Mouse (Mus musculus) adrenal gland, postnatal 14 days (tissue): ENCODE results near the gene Wipi2. TPM values are rescaled to one million over a fixed set of nuclear protein-coding genes. Genes with fewer than 3 reads are reported as not detected.

Experiments
- DNase-seq: peaks from one replicate; pipeline ENCODE4 v3.0.0; 2021; ENCODE audit warnings: mixed read lengths
- total RNA-seq: library from RNA; stranded (reverse); gene quantifications from 2 replicates; pipeline ENCODE4 v1.2.3, GENCODE M21; 2021

Wipi2 gene
- total RNA-seq, 1 experiment from 2014 or later = 98.5 TPM

DNA sequence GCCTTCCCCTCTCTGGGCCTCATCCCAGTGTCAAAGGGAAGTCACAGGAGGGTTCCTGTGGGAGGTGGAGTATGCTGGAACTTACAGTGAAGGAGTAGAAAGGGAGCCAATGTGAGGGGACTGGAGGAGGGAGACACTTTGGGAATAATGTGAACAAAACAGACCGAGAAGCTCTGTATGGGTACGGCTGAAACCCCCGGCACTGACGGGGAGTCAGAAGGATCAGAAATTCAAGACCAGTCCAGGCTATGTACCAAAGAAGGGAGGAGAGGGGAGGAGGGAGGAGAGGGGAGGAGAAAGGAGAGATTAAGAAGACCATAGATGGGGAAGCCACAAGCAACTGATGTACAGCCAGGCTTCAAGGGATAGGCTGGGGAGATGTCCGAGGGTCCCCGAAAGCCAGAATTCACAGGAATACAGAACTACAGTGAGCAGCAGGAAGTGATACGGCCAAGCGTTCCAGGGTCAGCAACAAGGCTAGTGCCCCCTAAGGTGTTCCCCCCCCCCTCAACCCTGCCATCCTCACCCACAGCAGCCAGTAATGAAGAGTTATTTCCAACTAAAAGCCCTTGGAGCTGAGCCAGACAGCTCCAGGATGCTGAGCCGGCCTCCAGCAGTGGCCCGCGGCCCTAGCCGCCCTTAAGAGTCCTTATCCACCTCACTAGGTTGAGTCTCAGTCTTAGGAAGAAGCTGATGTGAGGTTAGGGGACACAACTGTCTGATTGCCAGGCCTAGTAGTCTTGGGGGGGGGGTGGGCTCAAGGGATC, 65.7 kb downstream of the Wipi2 start:
- no peak for DNase-seq

DNA sequence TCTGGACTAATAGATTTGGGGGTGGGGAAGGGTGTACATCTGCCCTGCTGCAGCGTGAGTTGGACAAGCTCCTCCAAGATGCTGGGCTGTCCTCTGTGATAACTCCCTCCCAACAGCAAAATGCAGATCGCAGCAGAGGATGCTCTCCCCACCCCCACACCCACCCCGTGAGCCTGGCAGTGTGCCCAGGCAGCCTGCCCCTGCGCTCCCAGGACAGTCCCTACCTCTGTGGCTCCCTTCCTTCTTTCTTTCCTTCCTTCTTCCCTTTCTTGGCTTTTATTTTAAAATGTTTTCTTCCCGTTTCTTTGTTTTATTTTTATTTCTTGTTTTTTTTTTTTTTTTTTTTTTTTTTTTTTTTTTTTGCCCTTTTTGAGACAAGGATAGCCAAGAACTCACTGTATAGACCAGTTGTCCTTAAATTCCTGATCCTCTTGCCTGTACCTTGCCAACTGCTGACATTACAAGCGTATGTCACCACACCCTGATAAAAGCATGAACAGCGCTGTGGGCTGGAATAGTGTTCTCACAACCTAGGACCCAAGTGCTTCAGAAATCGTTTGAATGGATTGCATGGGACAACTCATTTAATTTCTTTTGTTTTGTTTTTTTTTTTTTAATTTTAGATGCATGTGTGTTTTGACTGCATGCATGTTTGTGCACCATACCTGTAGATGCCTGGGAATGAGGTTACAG, 66.4 kb downstream of the Wipi2 start:
- no peak for DNase-seq

DNA sequence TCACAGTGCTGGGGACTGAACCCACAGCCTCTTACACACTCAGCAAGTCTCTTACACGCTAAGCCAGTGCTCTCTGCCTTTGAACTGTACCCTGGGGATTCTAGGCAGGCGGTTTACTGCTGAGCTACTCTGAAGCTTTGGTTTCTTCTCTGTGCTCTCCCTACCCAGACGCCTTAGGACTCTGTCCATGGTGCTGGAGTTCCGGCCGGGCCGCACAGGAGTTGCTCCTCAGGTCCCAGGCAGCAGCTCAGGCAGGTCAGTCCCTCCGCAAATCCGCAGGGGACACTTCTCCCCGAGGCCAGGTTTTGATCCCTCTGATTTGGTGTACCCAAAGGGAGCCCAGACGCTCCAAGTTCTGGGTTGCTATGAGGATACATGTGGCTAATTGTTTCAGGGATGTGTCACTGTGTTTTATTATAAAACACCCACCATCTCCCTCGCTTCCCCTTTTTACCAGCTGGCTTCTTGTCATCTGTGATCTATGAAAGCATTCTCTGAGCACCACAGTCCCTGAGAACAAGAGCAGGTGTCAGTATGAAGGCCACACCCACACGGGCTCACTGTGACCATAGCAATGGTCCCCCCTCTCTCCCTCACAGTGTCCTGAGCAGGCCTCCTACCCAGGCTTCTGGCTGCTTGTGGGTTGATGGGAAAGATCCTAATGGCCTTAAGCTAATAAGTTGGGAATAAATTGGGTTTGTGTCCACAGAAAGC, 67.3 kb downstream of the Wipi2 start:
- peak; percentile 86 for DNase-seq

DNA sequence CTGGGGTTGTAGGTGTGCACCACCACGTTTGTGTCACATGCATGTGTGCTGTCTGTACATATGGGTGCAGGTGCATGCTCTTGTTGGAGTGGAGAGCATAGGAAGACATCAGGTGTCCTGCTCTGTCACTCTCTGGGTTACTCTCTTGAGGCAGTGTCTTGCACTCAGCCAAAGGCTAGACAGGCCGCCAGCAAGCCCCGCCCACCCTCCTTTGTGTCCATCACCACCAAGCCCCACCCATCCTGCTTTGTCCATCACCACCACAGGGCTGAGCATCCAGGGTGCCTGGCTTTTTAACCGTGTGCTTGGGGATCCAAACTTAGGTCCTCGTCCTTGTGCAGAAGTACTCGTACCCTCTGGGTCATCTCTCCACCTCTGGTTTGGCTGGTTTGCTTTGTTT, 68.8 kb downstream of the Wipi2 start:
- DNase-seq = peak; percentile 43

DNA sequence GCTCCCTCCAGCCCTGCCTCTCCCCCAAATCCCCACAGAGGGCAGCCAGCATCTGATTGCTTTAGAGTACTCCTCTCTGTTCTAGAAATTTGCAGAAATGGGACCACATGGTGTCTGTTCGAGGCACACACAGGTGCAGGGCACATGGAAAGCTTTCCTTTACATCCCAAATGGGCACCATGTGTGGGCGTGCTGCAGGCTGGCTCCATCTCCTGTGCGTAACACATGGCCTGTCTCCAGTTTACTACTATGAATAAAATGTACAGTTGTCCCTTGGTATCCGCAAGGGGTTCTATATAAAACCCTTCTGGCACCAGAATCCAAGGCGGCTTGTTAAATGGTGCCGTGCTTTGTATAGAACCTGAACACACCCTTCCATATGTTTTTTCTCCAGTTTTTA, 69.4 kb downstream of the Wipi2 start:
- no peak for DNase-seq

DNA sequence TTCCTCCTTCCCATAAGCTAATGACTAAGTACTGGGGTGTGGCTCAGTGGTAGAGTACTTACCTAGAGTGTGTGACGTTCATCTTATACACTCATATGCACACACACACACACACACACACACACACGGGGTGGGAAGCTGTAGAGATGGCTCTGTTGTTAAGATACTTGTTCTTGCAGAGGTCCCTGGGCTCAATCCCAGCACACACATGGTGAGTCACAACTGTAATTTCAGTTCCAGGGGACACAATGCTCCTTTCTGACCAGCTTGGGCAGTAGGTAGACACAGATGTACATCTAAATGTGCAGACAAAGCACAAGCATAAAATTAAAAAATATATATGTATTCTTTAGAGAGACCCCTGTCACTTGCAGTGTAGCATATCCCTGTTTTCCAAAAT, 70.2 kb downstream of the Wipi2 start:
- DNase-seq = no peak

DNA sequence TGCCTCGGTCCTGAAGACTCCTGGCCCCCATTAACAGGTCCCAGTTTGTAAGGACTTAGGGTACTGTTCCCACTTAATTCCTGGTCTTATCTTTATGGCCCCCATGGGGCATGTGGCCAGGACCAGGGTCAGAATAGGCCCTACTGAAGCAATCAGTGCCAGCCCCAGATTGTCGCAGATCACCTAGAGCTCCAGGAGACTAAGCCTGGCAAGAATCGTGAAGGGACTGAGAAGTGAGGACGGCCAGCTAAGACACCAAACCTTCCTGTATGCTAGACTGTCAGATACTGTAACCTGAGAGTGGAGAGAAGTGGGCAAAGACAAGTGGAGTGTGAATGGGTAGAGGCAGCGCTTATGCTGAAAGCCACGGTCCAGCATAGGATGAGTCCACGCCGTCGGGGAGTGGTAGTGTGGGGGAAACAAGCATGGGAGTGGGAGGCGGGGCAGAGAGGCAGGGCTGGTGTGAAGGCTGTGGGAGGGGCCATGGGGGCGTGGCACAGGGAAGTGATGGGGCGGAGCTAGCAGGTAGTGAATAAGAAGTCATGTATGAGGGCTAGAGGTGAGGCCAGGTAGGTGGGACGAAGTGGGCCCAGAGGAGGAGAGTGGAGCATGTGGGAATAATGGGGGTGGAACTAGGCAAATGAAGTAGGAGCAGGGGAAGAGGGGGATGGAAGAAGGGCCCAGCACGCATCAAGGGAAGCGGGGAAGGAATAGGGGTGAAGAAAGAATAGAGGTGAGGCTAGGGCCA, 73.5 kb downstream of the Wipi2 start:
- DNase-seq = no peak

DNA sequence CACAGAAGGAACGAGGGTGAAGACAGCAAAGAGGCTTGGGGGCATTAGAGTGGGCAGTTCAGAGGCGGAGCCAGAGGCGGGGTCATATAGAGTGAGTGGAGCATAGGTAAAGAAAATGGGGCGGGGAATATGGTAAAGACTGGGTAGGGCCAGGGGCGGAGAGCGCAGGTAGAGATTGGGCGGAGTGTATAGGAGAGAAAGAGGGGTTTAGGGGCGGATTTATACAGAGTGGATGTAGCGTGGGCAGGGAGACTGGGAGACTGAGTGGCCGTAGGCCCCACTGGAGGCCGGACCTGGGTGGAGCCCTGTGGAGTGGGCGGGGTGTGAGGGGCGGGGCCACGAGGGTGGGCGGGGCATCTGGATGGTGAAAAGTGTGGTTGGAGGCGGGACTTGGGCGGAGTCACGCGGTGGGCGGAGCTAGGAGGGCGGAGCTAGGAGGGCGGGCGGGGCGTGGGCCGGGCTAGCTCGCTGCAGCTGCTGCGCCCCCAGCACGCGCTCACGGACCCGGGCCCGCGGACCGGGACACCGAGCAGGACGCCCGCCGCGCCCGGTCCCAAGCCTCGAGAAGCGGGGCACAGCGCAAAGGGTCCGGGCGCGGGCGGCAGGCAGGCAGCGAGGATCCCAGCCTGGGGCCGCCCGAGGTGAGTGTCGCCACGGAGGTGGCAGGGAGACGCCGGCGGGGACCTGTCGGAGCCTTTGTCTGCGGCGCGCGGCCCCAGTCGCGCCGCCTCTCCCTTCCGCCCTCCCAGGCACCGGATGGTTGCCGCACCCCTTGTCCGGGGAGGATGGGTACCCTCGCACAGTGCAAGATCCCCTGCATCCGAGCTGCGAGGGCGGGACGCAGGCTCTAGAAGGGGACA, 74.4 kb downstream of the Wipi2 start:
- DNase-seq = peak; percentile 81

DNA sequence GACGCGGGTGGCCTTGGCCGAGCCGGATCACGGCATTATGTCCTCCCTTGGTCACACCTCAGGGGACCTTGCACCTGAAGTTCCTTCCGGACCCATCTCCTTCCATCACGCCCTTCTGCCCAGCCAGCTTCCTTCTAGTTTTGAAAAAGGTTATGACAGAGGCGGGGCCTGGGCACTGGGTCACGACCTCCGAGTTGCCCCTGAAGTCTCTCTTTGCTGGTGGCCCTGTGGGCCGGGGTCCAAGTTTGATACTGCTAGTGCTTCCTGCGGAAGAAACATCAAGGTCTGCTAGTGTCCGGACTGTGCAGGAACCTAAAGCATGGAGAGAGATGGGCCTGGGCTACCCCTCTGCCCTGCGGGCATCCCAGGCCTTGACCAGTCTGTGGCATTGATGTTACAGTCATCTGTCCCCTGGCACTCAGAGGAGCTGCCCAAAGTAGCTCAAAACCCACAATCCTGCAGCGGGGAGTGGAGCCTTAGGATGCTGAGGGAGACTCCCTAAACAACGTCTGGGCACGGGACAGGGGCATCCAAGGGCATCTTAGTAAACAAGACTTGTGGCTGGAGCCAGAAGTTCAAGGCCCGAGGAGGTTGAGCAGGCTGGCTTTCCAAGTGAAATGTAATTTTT, 75.1 kb downstream of the Wipi2 start:
- DNase-seq = peak; percentile 47

DNA sequence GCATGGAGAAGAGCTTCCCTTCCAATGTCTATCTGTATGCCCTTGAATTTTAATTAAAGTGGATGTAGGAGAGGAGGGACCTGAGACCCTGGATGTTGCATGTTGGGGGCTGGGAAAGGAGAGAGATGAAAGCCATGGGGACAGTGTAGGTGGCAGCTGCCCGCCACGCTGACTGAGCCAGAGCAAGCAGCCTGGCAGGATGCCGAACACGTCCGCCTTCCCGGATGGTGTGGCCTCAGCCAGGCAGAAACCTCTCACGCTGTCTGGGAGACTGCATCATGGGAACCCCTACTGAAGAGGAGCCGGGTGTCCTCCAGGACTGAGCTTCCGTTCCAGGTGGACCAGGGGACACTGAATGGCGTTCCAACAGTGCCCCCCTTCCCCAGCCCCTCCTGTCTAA, 76.1 kb downstream of the Wipi2 start:
- DNase-seq = no peak

DNA sequence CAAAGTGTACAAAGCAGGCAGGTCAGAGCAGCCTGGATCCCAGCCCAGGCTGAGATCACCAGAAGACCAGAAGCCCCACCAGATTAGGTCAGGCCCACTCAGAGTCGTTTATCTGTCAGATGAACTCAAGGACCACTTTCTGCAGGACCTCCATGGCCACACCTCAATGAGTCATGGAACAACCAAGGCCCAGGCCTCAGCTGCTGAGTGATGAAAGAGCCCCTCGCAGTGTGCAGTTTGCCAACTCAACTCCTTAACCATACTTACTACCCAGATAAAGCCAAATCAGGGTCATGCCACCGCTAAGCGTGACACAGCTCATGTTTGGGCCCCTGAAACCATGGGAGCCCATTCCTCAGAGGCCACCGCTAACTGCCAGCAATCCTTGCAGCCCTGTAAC, 80.2 kb downstream of the Wipi2 start:
- peak; percentile 52 for DNase-seq

DNA sequence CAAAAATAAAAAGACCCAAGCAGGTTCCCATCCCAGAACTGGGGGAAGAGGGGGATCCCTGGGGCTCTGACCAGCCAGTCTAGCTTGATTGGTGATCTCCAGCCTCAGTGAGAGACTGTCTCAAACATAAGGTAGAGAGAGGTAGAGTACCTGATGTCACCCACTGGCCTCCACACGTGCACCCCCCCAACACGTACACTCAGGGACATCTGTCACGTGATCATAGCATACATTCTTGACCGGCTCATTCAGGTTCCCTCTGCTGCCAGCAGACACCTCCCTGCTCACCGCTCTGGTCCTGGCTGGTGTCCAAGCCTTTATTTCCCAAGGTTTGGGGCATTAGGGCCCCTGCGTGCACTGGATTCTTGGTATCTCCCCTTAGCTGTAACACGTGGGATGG, 81.9 kb downstream of the Wipi2 start:
- DNase-seq = no peak

DNA sequence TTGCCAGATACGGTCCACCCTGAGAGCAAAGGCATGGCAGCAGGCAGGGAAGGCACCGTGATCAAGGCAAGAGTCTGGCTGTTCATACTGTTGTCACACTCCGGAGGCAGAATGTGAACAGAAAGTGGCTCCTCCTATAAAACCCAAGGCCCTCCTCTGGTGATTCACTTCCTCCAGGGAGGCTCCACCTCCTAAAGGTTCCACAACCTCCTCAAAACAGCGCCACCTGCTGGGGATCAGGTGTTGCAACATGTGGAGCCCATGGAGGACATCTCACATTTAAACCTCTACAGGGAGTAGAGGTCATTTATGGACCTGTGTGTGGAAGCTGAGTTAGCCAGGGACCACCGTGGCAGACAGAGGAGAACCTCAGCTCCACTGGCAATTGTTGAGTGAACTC, 84.9 kb downstream of the Wipi2 start:
- DNase-seq = peak; percentile 54

DNA sequence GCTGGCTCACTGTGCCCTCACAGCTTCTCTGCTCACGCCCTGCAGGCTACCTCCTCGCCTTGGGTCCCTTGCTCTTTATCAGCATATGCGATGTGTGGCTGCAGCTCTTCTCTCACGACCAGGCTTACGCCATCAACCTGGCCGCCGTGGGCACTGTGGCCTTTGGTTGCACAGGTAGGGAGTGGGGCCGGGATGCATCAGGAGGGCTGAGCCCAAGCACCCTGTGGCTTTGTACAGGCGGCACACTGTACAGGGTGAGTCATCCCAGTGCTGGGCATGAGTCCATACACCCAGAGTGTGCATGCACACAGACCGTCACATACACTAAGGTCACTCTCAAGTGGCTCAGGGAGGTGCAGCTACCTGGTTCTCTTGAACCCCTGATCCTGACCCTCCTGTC, 86.5 kb downstream of the Wipi2 start:
- peak; percentile 48 for DNase-seq

DNA sequence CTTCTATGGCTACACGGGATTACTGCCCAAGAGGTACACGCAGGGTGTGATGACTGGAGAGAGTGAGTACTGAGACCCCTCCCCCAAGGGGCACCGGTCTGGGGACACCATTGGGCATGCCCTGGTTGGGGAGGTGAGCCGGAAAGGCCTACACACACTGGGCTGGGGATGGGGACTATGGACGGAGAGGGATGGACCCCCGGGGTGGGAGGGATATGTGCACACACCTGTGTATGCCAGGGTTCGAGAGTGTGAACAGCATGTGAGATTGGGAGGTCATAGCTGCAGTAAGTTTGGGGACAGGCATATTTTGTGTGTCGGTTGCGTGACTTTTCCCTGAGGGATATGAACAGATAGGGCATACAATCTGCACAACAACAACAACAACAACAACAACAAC, 87.6 kb downstream of the Wipi2 start:
- DNase-seq = no peak

DNA sequence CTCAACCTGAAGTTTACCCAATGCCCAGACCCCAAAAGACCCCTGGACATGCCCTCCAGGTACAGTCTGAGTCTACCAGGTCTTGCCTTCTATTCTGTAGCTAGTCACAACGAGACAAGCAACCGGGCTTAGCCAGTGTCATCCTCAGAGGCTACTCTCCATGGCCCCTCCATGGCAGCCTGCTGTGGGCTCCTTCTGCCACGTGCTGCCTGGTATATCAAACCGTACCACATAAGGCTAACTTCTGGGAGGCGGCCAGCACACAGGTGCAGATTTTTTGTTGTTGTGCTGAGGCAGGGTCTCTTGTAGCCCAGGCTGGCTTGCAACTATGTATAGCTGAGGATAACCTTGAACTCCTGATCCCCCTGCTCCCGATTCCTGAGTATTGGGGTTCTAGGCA, 88.6 kb downstream of the Wipi2 start:
- no peak for DNase-seq

DNA sequence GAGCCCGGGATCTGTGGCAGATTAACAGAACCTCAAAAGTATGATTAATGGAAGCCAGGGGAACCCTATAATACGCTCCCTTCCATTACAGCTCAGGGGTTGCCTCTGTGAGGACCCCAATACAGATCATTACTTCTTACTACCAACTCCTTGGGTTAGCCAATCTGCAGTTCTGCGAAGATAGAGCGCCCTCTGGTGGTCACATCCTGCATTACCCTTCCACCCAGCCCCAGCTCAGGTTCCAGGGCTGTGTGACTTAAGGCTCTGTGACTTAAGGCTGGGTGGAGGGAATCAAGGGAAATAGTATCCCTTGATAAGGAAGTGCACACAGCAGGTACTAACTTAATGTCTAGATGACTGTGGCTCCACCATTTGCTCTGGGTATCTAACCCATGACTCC, 90.5 kb downstream of the Wipi2 start:
- peak; percentile 90 for DNase-seq

DNA sequence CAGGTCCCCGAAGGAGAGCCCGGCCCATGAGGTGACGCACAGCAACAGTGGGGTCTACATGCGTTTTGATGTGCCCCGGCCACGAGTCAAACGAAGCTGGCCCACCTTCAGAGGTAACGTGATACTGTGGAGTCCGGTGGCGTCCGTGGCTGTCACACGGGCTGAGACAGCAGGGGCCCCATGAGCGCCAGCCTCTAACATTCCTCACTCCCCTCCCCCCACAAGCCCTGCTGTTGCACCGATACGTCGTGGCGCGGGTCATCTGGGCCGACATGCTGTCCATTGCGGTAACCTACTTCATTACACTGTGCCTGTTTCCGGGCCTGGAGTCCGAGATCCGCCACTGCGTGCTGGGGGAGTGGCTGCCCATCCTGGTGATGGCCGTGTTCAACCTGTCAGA, 91.0 kb downstream of the Wipi2 start:
- no peak for DNase-seq

DNA sequence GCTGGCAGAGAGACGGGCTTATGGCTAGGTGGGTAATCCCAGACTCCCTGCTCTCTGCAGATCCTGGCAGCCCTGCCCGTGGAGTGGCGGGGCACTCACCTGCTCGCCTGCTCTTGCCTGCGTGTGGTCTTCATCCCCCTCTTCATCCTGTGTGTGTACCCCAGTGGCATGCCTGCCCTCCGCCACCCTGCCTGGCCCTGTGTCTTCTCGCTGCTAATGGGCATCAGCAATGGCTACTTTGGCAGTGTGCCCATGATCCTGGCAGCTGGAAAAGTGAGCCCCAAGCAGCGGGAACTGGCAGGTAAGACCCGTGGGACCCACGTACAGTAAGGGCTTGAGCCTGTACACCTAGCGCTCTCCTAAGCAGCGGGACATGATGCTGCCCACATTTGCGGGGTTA, 92.4 kb downstream of the Wipi2 start:
- no peak for DNase-seq
